25 mouse cellular contexts compared by ENCODE assay signal in the genomic region with DNA sequence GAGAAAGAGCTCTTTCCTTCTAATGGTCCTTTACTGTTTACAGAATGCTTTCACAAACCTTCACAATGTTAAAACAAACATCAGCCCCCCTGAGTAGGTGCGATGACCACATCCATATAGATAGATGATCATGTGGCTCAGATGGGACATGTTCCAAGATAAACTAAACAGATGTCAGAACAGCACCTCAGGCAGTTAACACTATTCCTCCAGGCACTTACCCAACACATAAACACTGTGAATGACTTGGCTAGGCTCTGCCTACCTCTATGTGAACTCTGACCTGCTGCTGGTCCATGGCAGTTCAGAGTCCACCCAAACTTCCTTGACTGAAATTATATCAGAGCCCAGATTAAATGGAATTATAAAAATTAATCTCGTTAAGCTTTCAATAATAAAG.
"Had no signal": no experiment of that assay in that cellular context is flagged by ENCODE, and none has a peak within 500 bp of the region (broad histone marks: within the 10 kb centered on the region; RNA-seq: fewer than 3 reads in every experiment).

No protein-coding gene starts in this region.

- H3K4me1 ChIP-seq: hindbrain, embryonic 10.5 days; hindbrain, embryonic 12.5 days; intestine, embryonic 15.5 days; limb, embryonic 10.5 days; limb, embryonic 12.5 days; liver, embryonic 13.5 days had no signal

- H3K9ac ChIP-seq: heart, embryonic 12.5 days; hindbrain, embryonic 12.5 days; hindbrain, embryonic 14.5 days; intestine, embryonic 15.5 days; limb, embryonic 12.5 days; liver, embryonic 13.5 days had no signal

- H3K4me3 ChIP-seq: gastrocnemius, adult 2 months; heart, embryonic 10.5 days; heart, embryonic 12.5 days; hindbrain, embryonic 10.5 days; hindbrain, embryonic 12.5 days; intestine, embryonic 15.5 days; layer of hippocampus, adult 2 months; left cerebral cortex, adult 2 months; limb, embryonic 10.5 days; limb, embryonic 12.5 days; liver, embryonic 13.5 days had no signal

- H3K27me3 ChIP-seq: heart, embryonic 12.5 days; hindbrain, embryonic 12.5 days; intestine, embryonic 15.5 days; limb, embryonic 12.5 days; liver, embryonic 13.5 days had no signal

- H3K9me3 ChIP-seq: heart, embryonic 10.5 days; heart, embryonic 12.5 days; hindbrain, embryonic 10.5 days; hindbrain, embryonic 12.5 days; intestine, embryonic 15.5 days; limb, embryonic 10.5 days; limb, embryonic 12.5 days; liver, embryonic 13.5 days had no signal

- H3K27ac ChIP-seq: gastrocnemius, adult 2 months; heart, embryonic 10.5 days; hindbrain, embryonic 10.5 days; hindbrain, embryonic 12.5 days; hindbrain, embryonic 14.5 days; intestine, embryonic 15.5 days; layer of hippocampus, adult 2 months; left cerebral cortex, adult 2 months; limb, embryonic 10.5 days; limb, embryonic 12.5 days; liver, embryonic 13.5 days had no signal

- DNase-seq: gastrocnemius, adult 2 months; gastrocnemius, postnatal 10 days; gastrocnemius, postnatal 25 days; heart, adult 18-20 months; heart, postnatal 10 days; heart, postnatal 4 days; kidney, adult 18-20 months; kidney, adult 8-10 months; kidney, postnatal 10 days; kidney, postnatal 25 days; kidney, postnatal 4 days; liver, embryonic 13.5 days had no signal

- ATAC-seq: hindbrain, embryonic 16.5 days; inflammation-experienced regulatory T-cells, adult 6 months; intestine, embryonic 15.5 days; intestine, postnatal 0 days had no signal

- H3K4me2 ChIP-seq: heart, embryonic 12.5 days; hindbrain, embryonic 12.5 days; hindbrain, embryonic 14.5 days; intestine, embryonic 15.5 days; limb, embryonic 12.5 days; liver, embryonic 13.5 days had no signal
